Mouse (Mus musculus): ENCODE results near the gene Crtc3.

The Crtc3 gene

DNA sequence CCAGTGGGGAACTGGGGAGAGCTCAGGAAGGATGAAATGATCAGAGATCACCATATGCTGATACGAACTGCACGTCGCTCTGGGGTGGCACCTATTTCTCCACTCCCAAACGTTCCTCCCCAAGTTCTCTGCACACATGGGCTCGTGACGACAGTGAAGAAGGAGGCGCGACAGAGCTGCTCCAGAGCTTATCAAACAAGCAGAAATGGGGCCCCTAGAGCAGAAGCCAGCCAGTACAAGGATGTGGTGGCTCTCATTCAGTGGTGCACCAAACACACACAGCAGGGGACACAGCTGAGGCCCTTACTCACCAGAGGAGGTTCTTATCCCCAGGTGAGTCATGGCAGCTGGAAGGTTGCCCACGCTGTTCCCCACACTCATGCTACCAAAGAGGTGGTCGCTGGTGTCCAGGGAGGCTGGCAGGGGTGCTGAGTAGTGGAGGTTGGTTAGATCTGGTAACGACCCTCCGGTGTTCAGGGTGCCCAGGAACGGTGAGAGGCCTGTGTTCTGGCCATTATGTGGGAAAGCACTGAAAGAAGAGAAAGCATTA lies 90.2 kb downstream of the Crtc3 start:
- in situ Hi-C loops (cut with MboI, MseI) = no loop called here

DNA sequence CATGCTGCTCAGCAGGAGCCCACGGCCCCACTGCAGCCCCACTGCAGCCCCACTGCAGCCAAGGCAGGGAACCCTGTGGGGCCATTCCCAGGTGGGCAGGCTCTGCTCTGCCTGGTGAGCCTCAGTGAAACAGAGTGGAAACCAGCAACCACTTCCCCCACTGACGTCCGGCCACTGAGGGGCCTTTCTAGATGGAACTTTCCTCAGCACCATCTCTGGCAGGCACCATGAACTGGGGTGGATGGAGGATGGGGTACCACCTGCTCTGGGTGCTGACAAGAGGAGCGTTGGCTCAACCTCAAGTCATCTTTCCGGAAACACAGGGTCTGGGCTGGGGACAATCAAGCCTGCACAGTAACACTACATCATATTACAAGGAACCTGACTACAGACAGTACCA lies 90.8 kb downstream of the Crtc3 start:
- in situ Hi-C loops (cut with MboI, MseI) = no loop called here

DNA sequence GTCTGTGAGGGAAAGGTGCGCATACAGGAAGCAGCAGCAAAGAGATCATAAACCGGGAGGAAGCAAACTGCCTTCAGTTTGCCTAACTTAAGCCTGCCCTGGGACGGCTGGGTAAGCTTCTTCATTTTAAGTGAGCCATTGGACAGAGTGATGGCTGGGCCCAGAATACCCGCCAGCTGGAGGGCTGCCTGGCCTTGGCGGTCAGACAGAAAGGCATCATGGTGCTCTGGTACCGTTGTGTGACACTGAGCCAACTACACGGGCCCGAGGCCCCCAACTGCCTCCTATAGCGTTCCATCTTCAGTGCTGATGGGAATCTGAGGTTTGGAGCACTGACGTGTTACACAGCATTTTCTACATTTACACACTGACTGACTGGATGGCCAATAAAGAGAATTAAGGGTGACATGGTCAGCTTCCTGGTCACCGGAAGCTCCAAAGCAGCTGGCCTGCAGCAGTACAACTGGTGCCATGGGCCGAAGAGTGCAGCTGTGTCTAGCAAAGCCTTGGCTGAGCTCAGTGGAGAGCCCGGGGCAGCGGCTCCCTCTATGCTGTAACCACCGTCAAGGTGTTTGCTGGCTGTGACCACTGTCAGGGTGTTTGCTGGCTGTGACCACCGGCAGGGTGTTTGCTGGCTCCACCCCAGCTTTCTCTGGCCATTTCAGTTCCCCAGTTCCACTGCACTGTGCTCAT lies 99.5 kb downstream of the Crtc3 start:
- in situ Hi-C loops (cut with MboI, MseI) = no loop called here

DNA sequence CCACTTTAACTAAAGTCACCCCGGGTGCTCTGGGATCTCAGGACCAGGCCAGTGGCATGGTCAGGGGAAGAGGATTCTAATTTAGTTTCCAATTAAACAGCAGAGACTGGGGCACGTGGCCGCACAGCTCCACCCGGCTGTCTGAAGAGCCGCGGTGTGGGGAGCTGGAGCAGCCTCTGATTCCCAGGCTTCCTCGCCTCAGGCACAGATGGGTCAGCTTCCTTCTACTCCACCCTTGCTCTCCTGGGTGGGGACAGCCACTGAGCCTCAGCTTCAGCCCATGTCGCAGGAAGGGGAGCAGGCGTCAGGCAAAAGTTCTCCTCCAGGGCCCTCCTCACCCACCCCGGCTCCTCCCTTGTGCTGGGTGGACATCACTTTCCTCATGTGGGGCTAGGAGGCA lies 101.0 kb downstream of the Crtc3 start:
- in situ Hi-C loops (cut with MboI, MseI) = no loop called here

DNA sequence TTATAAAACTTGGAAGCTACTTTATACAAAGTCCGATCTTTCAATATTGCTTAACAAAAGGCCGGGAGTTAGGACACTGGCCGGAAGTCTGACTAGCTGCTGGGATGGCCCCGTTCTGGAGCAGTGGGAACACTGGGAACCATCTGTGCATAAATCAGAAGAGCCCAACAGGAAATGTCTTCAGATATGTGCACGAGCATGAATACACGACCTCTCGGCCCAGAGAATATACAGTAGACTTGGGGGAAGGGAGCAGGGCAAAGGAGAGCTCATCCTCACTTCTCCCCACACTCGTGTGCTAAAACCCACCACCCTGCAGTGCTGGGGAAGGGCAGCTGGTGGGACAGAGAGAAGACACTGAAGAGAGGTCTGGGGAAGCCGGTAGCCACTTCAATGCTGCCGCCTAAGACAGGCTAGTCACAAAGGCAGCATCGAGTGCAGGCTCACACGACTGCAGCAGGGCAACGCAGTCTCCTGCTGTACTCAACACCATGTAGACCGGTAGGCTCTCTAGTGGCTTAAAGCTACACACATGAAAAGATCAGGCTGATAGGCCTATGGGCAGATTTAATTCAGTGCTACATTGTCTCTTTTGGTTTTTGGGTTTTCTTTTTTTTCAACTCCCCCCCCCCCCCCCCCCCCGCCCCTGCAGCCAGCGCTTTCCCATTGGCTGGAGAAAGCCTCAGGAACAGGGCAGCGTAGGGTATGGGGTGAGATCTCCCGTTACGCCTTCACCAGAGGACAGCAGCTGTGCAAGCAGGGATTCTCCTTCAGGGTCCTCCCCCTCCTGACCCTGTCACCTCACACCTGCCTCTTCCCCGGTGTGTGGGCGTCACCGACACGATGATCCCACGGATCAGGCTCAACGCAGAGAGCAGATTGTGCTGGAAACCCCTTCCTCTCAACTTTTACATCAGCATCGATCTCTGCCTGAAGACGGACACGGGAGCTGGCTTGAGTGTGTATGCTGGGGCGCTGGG lies 101.7 kb downstream of the Crtc3 start:
- in situ Hi-C loops (cut with MboI, MseI) = no loop called here

DNA sequence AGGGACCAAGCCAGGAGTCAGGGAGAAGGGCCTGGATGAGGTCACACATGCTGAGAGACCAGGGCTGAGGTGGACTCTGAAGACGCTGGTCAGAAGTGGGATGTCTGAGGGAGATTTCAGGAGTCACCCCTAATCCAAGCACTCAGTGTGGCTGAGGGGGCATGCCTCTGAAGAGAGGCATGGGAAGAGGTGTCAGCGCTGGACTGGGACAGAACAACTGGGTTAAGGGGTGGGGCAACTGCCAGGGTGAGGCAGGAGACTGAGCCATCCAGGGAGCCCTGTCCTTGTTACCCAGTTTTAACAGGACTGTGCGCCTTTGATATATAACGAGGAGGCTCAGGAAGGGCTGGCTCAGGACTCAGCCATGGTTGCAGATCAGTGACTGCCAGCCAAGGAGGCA lies 102.5 kb downstream of the Crtc3 start:
- in situ Hi-C loops (cut with MboI, MseI) = no loop called here

DNA sequence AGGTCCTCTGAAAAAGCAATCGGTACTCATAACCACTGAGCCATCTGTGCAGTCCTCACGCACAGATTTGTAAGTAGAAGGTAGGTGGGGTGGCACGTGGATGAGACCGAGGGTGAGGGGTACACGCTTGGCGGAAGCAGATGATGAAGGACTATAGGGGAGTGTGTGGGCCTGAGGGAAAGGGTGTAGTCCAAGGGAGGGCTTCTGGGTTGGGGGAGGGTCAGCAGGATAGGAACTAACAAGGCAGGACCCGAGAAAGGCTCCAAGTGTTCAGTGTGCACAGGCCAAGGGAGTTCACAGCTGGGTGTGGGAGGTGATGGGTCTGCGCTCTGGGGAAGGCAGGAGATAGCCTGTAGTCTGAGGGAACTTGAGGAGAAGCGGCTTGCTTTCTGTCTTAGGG lies 103.3 kb downstream of the Crtc3 start:
- in situ Hi-C loops (cut with MboI, MseI) = no loop called here

DNA sequence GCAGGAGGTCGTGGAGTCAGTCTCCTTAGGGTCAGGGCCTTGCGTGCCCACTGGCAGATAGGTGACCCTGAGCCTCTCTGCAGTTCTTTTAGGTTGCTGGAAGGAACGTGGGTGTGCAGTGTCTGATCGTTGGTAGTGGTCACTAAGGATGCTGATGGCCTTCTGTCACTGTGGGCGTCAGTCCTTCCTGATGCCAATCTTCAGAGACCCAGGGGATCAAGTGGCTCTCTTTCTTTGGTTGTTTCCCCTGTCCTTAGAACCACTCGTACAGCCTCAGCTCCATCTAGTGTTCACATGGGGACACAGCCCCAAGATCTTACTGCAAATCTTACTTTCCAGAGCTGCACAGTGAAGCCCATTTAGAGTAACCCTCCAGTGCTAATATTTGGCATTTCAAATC lies 104.7 kb downstream of the Crtc3 start:
- in situ Hi-C loops (cut with MboI, MseI) = no loop called here

DNA sequence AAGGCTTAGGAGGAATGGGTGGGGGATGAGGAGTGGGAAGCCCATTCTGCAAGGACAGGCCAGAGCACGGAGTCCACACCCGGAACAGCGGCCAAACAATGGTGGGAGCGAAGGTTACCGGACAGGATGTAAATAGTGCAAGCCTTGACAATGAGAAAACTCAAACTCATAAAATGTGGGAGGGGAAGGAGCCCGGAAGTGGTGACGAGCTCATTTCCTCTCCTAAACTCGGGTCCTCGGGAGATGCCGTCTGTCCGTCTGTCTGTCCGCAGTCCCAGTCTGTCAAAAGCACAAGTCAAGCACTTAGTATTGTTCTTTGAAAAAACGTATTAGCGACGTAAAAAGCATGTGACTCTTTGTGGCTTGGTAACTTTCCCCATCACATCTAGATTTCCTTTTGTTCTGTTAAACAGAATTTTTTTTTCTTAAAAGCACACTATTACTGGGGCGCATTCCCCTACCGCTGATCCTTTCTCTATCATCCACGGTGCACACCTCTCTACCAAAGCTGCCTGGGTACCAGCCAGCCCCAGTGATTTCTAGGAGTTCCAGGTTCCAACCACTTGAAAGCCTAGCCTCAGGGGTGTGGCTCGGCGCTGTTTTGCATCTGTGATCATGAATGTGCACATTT lies 105.7 kb downstream of the Crtc3 start:
- in situ Hi-C loops (cut with MboI, MseI) = no loop called here

DNA sequence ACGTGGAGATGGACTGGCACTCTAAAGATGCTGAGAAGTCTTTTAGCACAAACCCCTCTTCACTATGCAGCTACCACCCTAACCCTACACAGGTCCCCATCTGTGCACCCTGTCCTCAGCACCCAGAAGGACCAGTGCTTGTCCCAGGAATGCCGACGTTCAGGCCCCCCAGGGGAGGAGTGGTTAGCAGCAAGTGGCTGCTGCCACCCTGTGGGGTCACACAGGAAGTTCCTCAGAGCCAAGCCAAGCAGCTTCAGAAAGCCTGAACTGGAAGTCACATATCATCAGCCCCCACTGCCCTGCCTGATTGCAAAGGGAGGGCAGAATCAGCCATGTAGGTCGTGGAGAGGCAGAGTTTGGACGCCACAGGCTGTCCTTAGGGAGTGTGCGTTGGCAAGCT lies 108.3 kb downstream of the Crtc3 start:
- in situ Hi-C loops (cut with MboI, MseI) = no loop called here

DNA sequence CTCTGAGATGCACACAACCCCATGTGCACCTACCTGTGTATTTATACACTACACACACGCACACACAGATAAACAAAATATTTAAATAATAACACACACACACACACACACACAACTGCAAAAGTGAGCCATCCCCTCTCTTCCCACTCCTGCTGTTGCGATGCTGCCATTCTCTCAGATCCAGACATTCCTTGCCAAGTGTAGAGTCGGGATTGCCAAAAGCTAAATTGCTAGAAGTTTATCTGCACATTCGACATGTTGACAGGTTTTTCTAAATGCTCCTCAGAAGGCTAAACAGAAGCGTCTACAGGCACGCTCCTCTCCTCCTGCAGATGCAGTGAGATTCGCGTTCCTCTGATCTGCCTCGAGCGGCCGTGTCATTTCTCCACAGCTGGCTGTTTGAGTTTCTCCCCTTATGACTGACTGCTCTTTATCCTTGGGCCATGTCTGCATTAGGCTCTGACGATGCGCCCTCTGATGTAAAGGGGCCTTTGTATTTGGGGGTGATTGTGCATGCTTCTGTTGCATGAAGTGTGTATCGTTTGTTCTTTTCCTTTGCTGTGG lies 111.2 kb downstream of the Crtc3 start:
- in situ Hi-C loops (cut with MboI, MseI) = no loop called here

DNA sequence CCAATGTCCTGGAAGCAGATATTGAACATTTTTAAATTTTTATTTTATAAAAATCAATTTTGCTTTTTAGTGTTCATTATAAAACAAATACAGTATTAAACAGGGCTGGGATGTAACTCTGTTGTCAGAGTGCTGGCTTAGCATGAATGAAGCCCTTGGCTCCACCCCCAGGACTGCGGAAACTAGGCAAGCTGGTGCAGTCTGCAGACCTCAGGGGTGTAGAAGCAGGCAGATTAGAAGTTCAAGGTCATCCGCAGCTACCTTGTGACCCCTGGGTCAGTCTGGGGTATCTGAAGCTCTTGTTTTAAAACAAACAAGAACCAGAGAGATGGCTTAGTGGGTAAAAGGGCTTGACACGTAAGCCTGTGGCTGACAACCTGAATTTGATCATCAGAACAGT lies 112.1 kb downstream of the Crtc3 start:
- in situ Hi-C loops (cut with MboI, MseI) = no loop called here

DNA sequence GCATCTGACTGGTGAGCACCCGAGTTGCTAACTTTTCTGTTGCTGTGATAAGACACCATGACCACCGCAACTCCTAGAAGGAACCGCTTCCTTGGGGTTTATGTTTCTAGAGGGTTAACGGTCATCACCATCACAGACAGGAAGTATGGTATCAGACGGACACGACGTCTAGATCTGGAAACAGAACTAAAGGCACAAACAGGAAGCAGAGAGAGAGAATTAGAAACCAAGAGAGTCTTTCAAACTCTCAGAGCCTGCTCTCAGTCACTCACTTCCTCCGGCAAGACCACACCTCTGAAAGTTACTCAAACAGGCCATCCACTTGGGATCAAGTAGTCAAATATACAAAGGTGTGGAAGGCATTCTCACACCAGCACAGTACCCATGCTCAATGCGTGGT lies 112.9 kb downstream of the Crtc3 start:
- in situ Hi-C loops (cut with MboI, MseI) = no loop called here

DNA sequence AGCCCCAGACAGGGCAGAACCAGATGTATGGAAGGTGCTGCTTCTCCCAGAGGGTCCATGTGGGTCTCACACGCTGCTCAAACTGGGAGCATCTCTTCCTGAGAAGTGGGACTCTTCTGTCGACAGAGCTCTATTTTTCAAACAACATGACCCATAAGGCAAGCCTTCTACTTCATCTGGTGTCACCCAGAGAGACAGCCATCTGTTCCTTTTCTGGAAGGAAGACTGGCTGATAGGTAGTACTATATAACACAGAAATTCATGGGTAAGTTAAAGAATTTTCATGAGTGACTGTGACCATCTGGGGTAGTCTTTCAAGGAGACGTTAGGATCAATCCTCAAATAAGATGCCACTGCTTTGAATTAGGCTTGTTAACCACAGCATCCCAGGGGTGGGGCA lies 115.6 kb downstream of the Crtc3 start:
- in situ Hi-C loops (cut with MboI, MseI) = no loop called here

DNA sequence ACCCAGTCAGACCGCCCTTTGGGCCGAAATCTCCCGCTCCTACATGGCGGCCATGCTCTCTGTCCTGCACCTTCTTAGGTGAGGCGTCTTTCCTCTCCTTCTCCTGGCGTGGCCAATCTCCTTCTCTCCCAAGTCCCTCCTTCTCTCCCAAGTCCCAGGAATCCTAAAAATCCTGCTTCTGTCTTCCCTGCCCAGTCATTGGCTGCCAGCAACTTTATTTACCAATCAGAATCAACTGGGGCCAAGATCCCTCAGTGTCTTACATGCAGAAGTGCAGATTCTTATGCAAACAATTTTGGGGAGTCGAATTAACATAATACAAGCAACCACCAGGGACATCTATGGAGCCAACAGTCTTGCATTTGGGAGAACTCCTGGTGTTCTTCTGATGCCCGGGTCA lies 120.7 kb downstream of the Crtc3 start:
- in situ Hi-C loops (cut with MboI, MseI) = no loop called here

DNA sequence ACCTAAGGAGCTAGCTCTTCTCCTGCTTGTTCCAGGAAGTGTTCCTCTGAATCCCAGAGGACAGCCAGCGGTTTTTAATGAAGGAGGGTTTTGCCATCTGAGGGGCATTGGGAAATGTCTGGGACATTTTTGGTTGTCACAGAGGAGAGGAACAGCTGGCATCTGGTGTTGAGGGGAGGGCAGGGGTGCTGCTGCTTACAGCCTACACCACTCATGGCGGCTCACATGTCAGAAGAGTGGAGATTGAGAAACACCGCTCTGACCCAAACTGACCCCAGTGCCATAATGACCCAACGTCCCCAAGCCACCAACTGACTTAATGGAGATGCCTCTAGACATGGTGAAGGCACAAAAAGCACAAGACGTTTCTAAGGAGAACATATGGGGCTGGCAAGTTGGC lies 126.7 kb downstream of the Crtc3 start:
- in situ Hi-C loops (cut with MboI, MseI) = loop anchor here (5.0 kb wide), 1 partner anchor 95 kb away; no protein-coding TSS in a partner anchor

DNA sequence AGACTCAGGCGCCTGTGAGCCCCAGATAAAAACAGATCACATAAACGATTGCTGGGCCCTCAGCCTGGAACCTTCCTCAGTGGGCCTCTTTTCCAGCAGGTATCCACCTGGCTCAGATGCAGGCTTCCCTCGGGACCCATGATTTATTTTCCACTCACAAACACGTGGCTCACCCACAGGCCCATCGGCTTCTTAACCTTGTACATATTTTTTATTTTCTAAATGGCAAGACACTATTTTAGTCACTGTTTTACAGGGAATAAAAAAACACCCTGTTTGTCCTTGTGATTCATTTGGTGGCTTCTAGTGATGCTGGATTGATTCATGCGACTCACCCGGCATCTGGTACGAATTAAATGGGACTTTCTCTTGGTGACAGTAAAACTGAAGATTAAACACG lies 127.4 kb downstream of the Crtc3 start:
- in situ Hi-C loops (cut with MboI, MseI) = loop anchor here (5.0 kb wide), 1 partner anchor 96 kb away; no protein-coding TSS in a partner anchor

DNA sequence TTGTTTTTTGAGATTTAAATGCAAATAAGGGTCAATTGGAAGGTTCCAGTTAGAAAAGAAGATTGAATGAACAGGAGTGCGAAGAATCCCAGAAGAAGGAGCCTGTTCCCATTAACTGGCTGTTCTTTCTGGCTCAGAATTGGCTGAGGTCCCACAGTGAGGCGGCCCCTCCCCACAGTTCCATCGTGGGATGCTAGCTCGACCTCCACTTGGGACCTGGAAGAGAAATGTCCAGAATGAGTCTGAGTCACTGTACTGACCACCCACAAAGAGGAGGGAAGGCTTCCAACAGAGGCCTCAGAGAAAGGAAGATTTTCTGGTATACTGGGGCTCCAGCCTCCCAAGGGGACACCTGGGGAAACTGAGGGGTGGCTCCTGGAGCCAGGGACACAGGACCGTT lies 130.1 kb downstream of the Crtc3 start:
- in situ Hi-C loops (cut with MboI, MseI) = no loop called here

DNA sequence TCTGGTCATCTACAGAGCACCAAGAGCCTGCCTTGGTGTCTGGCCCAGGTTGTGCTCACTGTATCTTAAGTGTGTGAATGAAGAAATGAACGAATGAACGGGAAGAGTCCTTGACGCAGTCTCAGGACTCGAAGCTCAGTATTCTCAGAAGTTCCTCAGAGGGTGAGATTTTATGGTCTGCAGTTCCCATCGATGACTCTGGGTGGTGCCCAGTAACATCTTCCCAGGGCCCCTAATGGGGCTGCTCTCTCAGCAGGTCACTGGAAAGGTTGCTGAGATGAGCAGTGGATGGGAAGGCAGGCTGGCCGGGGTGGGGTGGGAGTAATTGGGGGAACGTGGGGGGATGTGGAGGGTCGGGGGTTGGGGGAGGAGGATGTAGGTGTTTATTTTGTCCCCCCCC lies 130.6 kb downstream of the Crtc3 start:
- in situ Hi-C loops (cut with MboI, MseI) = no loop called here

DNA sequence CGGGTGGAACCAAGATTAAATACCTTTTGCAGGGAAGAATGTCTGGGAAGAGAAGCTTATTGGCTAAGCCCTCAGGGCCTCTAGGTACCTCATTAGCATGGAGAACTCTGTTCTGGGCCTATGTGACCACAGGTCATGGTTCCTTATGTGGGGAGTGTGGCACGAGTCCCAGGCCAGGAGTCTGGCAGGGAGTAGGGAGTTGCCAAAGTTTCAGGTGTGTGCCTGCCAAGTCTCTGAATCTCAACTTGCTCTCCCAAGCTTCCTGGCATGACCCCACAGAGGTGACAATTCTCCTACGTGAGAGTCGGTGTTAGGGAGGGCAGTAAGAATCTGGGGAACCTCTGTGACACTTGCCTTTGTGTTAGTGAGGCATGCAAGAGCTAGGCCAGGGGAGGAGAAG lies 131.5 kb downstream of the Crtc3 start:
- in situ Hi-C loops (cut with MboI, MseI) = no loop called here

DNA sequence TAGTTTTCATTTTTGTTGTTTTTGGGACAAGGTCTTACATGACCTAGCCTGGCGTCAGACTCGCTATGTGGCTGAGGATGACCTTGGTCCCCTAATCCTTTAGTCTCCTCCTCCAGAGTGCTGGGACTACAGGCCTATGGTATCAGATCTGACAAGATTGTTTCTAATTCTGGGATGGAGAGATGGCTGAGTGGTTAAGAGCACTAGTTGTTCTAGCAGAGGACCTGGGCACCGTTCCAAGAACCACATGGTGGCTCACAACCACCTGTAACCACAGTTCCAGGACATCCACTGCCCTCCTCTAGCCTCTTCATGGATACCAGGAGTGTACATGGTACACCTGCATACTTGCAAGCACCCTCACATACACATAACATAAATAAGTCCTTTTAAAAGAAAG lies 132.5 kb downstream of the Crtc3 start:
- in situ Hi-C loops (cut with MboI, MseI) = no loop called here

DNA sequence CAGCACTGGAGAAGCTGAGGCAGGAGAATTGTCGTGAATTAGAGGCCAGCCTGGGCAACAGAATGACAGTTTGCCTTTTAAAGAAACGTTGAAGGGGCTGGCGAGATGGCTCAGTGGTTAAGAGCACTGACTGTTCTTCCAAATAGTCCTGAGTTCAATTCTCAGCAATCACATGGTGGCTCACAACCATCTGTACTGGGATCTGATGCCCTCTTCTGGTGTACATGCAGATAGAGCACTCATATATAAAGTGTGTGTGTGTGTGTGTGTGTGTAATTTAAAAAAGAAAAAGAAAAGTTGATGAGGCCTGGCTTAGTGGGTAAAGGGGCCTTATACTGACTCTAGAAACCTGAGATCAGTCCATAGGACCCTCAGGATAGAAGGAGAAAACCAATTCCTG lies 133.5 kb downstream of the Crtc3 start:
- in situ Hi-C loops (cut with MboI, MseI) = no loop called here
